Mouse (Mus musculus) C2C12 (cell line): ENCODE results near the gene Spcs2. TPM values are rescaled to one million over a fixed set of nuclear protein-coding genes. Genes with fewer than 3 reads are reported as not detected.
"Not testable (repeated sequence)": the region's sequence is repeated elsewhere in the genome, so short reads cannot be mapped to it uniquely, and the experiment has no call there.

Experiments
- H3K27me3 ChIP-seq: one replicate; pipeline ENCODE4 v1.6.1; 2011; ENCODE audit not compliant: control insufficient read depth, insufficient read depth, insufficient read length
- H3K36me3 ChIP-seq: one replicate; pipeline ENCODE4 v1.6.1; 2011; ENCODE audit not compliant: control insufficient read depth, insufficient read depth
- H3K4me3 ChIP-seq: one replicate; pipeline ENCODE4 v1.5.1; 2011; ENCODE audit warnings: mild to moderate bottlenecking, control low read depth; ENCODE audit not compliant: poor library complexity, insufficient read depth, severe bottlenecking
- H3K79me2 ChIP-seq: one replicate; pipeline ENCODE4 v1.6.1; 2011; ENCODE audit not compliant: control insufficient read depth, insufficient read depth
- H3K79me3 ChIP-seq: one replicate; pipeline ENCODE4 v1.6.1; 2011; ENCODE audit warnings: low read depth, control low read depth
- H3ac ChIP-seq: one replicate; pipeline ENCODE3; 2011; ENCODE audit warnings: low read depth; ENCODE audit not compliant: control insufficient read depth, insufficient read length
- CEBPB ChIP-seq: IDR thresholded peaks from one replicate; pipeline ENCODE4 v1.6.1; 2011; ENCODE audit warnings: low read depth, mild to moderate bottlenecking, control low read depth, moderate library complexity
- CTCF ChIP-seq: IDR thresholded peaks from one replicate; pipeline ENCODE4 v1.5.1; 2011; ENCODE audit not compliant: control insufficient read depth, insufficient read depth, insufficient read length
- FOSL1 ChIP-seq: IDR thresholded peaks from one replicate; pipeline ENCODE4 v1.8.0; 2011; ENCODE audit warnings: mild to moderate bottlenecking, low read length; ENCODE audit not compliant: poor library complexity, insufficient read depth, severe bottlenecking
- MAX ChIP-seq: IDR thresholded peaks from one replicate; pipeline ENCODE4 v1.6.1; 2011; ENCODE audit warnings: mild to moderate bottlenecking, control low read depth
- MYOD1 ChIP-seq: IDR thresholded peaks from one replicate; pipeline ENCODE4 v1.6.1; 2011; ENCODE audit warnings: low read depth; ENCODE audit not compliant: control insufficient read depth, insufficient read length
- MYOG ChIP-seq: IDR thresholded peaks from one replicate; pipeline ENCODE4 v1.6.1; 2011; ENCODE audit not compliant: control insufficient read depth, insufficient read length; ENCODE audit errors: extremely low read depth
- USF1 ChIP-seq: IDR thresholded peaks from one replicate; pipeline ENCODE4 v1.6.1; 2011; ENCODE audit warnings: low read depth, mild to moderate bottlenecking, control low read depth, moderate library complexity
- polyA plus RNA-seq: library from polyadenylated mRNA; unstranded; fragments of >200 nt; fragmentation: generic; extraction: Trizol; gene quantifications from one replicate; pipeline ENCODE4 v1.2.1, GENCODE M21; 2012; ENCODE audit warnings: missing spikeins

Spcs2 gene
- polyA plus RNA-seq, 1 experiment: 152 TPM

- H3ac ChIP-seq: no peak overlapping the region
- no peaks in the 10 kb centered on the region for H3K36me3 ChIP-seq
- H3K79me3 ChIP-seq: no peaks in the 10 kb centered on the region
- H3K27me3 ChIP-seq: no peaks in the 10 kb centered on the region
- H3K4me3 ChIP-seq: no peak overlapping the region
- H3K79me2 ChIP-seq: no peaks in the 10 kb centered on the region
- TF ChIP-seq FOSL1: no peak
- no peak for TF ChIP-seq MYOG
- TF ChIP-seq MAX: no peak
- TF ChIP-seq USF1: no peak
- no peak for TF ChIP-seq MYOD1
- TF ChIP-seq CEBPB: no peak
- TF ChIP-seq CTCF: no peak
These were observed 41.3 kb downstream of the Spcs2 start for GRCm38 (mm10) chr7:99821953-99822352.

GRCm38 (mm10) chr7:99818181-99818725 is 45.0 kb downstream of the Spcs2 start:
- not testable (repeated sequence) for H3K27me3 ChIP-seq, H3ac ChIP-seq, H3K4me3 ChIP-seq, H3K36me3 ChIP-seq, H3K79me3 ChIP-seq, H3K79me2 ChIP-seq

GRCm38 (mm10) chr7:99813394-99813793 is 49.9 kb downstream of the Spcs2 start:
- Histone ChIP-seq H3K79me2 (no peaks in the 10 kb centered on the region), H3K36me3 (no peaks in the 10 kb centered on the region), H3K79me3 (no peaks in the 10 kb centered on the region), H3K4me3 (no peak overlapping the region), H3K27me3 (no peaks in the 10 kb centered on the region), H3ac (no peak overlapping the region)
- TF ChIP-seq CTCF: no peak

GRCm38 (mm10) chr7:99811661-99812060 is 51.6 kb downstream of the Spcs2 start:
- Histone ChIP-seq H3K79me3 (no peaks in the 10 kb centered on the region), H3K36me3 (no peaks in the 10 kb centered on the region), H3K79me2 (no peaks in the 10 kb centered on the region), H3ac (no peak overlapping the region), H3K4me3 (no peak overlapping the region), H3K27me3 (no peaks in the 10 kb centered on the region)
- TF ChIP-seq CTCF: no peak
- TF ChIP-seq USF1: no peak
- TF ChIP-seq MYOG: no peak
- no peak for TF ChIP-seq MAX
- TF ChIP-seq FOSL1: no peak

- Histone ChIP-seq H3K36me3 (no peaks in the 10 kb centered on the region), H3ac (no peak overlapping the region), H3K27me3 (no peaks in the 10 kb centered on the region), H3K79me2 (no peaks in the 10 kb centered on the region), H3K4me3 (no peak overlapping the region), H3K79me3 (no peaks in the 10 kb centered on the region)
- TF ChIP-seq MYOD1 (no peak), USF1 (no peak), CEBPB (no peak), FOSL1 (no peak), MAX (no peak)
These were observed 52.4 kb downstream of the Spcs2 start for GRCm38 (mm10) chr7:99810814-99811213.

GRCm38 (mm10) chr7:99807043-99807442 is 56.2 kb downstream of the Spcs2 start:
- H3K27me3 ChIP-seq, H3K4me3 ChIP-seq, H3K79me2 ChIP-seq, H3ac ChIP-seq, H3K36me3 ChIP-seq, H3K79me3 ChIP-seq: not testable (repeated sequence)

- no peak for TF ChIP-seq CTCF
- no peak for TF ChIP-seq MYOD1
- no peak for TF ChIP-seq MAX
- TF ChIP-seq FOSL1: no peak
- no peak for TF ChIP-seq MYOG
- no peak for TF ChIP-seq USF1
- TF ChIP-seq CEBPB: no peak
- H3K27me3 ChIP-seq: no peaks in the 10 kb centered on the region
These were observed 57.9 kb downstream of the Spcs2 start for GRCm38 (mm10) chr7:99805340-99805739.

GRCm38 (mm10) chr7:99804033-99804432 is 59.2 kb downstream of the Spcs2 start:
- H3K79me2 ChIP-seq, H3K27me3 ChIP-seq, H3ac ChIP-seq, H3K36me3 ChIP-seq, H3K4me3 ChIP-seq, H3K79me3 ChIP-seq: not testable (repeated sequence)

More at GRCm38 (mm10) chr7:99805340-99805739, 57.9 kb downstream of the Spcs2 start:
- Histone ChIP-seq H3K79me2 (no peaks in the 10 kb centered on the region), H3K36me3 (no peaks in the 10 kb centered on the region), H3ac (no peak overlapping the region), H3K79me3 (no peaks in the 10 kb centered on the region), H3K4me3 (no peak overlapping the region)
